Mouse (Mus musculus) MEL (cell line): ENCODE measurements at regions not wholly inside any gene's neighbourhood (a gene's known extent, or its start where the extent isn't known, plus 50 kb on each side); places are given as distances from the start of the nearest gene placed in this dataset.

Experiments used
- DNase-seq: peaks from one replicate; pipeline ENCODE4 v3.0.0; 2011; ENCODE audit warnings: low read depth, low spot score
- H3K27ac ChIP-seq: 2 replicates; pipeline ENCODE4 v1.5.1; 2012; ENCODE audit warnings: low read depth, mild to moderate bottlenecking, control low read depth, low read length, moderate library complexity; ENCODE audit not compliant: control insufficient read depth
- H3K27me3 ChIP-seq, 2 experiments: fragments of 150-350 bp in 1 of 2; sonication (generic) in 1 of 2; 2 replicates each; pipeline ENCODE4 v1.6.1; 2012; ENCODE audit warnings: low read length in 2 of 2, mild to moderate bottlenecking in 2 of 2, improper control_type of control experiment in 1 of 2, moderate library complexity in 1 of 2; ENCODE audit not compliant: insufficient read depth in 2 of 2, control insufficient read depth in 1 of 2
- H3K36me3 ChIP-seq, 2 experiments: 2 replicates each; pipeline ENCODE4 v1.6.1; 2012 to 2014; ENCODE audit warnings: low read length in 2 of 2, improper control_type of control experiment in 1 of 2, inconsistent platforms in 1 of 2, mild to moderate bottlenecking in 1 of 2; ENCODE audit not compliant: insufficient read depth in 2 of 2, control insufficient read depth in 1 of 2
- H3K4me1 ChIP-seq, 2 experiments: fragments of 150-350 bp in 1 of 2; sonication (generic) in 1 of 2; 2 replicates each; pipeline ENCODE4 v1.6.1; 2012; ENCODE audit warnings: low read length in 2 of 2, improper control_type of control experiment in 1 of 2, mild to moderate bottlenecking in 1 of 2; ENCODE audit not compliant: insufficient read depth in 2 of 2, control insufficient read depth in 1 of 2
- H3K4me3 ChIP-seq, 2 experiments: fragments of 150-350 bp in 1 of 2; sonication (generic) in 1 of 2; 2 replicates each; pipeline ENCODE4 v1.5.1; 2012; ENCODE audit warnings: low read depth in 2 of 2, low read length in 2 of 2, mild to moderate bottlenecking in 2 of 2, moderate library complexity in 2 of 2, control low read depth in 1 of 2, improper control_type of control experiment in 1 of 2; ENCODE audit not compliant: control insufficient read depth in 1 of 2, insufficient read depth in 1 of 2
- H3K79me2 ChIP-seq: 2 replicates; pipeline ENCODE4 v1.6.1; 2012; ENCODE audit warnings: mild to moderate bottlenecking, low read length, moderate library complexity; ENCODE audit not compliant: control insufficient read depth, poor library complexity, insufficient read depth
- H3K9ac ChIP-seq: 2 replicates; pipeline ENCODE4 v1.6.1; 2012; ENCODE audit warnings: low read depth, mild to moderate bottlenecking, control low read depth, low read length, moderate library complexity; ENCODE audit not compliant: control insufficient read depth, poor library complexity, severe bottlenecking
- H3K9me3 ChIP-seq: fragments of 150-350 bp; sonication (generic); replicated peaks from 2 replicates; pipeline ENCODE4 v1.6.1; 2012; ENCODE audit warnings: mild to moderate bottlenecking, low read length, improper control_type of control experiment, moderate library complexity; ENCODE audit not compliant: insufficient read depth
- CTCF ChIP-seq, 3 experiments: IDR thresholded peaks in 2 of 3; conservative IDR thresholded peaks in 1 of 3; 2 replicates each; pipeline ENCODE4 v1.5.1; 2011 to 2012; ENCODE audit warnings: low read length in 3 of 3, low read depth in 2 of 3, mild to moderate bottlenecking in 2 of 3, improper control_type of control experiment in 1 of 3, inconsistent platforms in 1 of 3, mixed read lengths in 1 of 3, moderate library complexity in 1 of 3; ENCODE audit not compliant: control insufficient read depth in 1 of 3, insufficient read depth in 1 of 3, poor library complexity in 1 of 3, severe bottlenecking in 1 of 3
- ELF1 ChIP-seq: IDR thresholded peaks from 2 replicates; pipeline ENCODE4 v1.6.1; 2014; ENCODE audit warnings: low read depth, mild to moderate bottlenecking, inconsistent platforms, low read length, improper control_type of control experiment, moderate library complexity
- GABPA ChIP-seq: IDR thresholded peaks from 2 replicates; pipeline ENCODE4 v1.6.1; 2012; ENCODE audit warnings: low read depth, mild to moderate bottlenecking, inconsistent platforms, low read length, improper control_type of control experiment, moderate library complexity
- GATA1 ChIP-seq: IDR thresholded peaks from 2 replicates; pipeline ENCODE4 v1.6.1; 2011; ENCODE audit warnings: low read depth, low read length, improper control_type of control experiment
- HCFC1 ChIP-seq: IDR thresholded peaks from 2 replicates; pipeline ENCODE4 v1.6.1; 2012; ENCODE audit warnings: low read depth, mild to moderate bottlenecking, inconsistent platforms, low read length, improper control_type of control experiment, moderate library complexity
- JUND ChIP-seq: IDR thresholded peaks from 2 replicates; pipeline ENCODE4 v1.6.1; 2011; ENCODE audit warnings: low read depth, mild to moderate bottlenecking, improper control_type of control experiment, low read length
- KAT2A ChIP-seq: conservative IDR thresholded peaks from 2 replicates; pipeline ENCODE4 v1.6.1; 2012; ENCODE audit warnings: low read depth, low read length, improper control_type of control experiment, inconsistent platforms
- MAFK ChIP-seq: IDR thresholded peaks from 2 replicates; pipeline ENCODE4 v1.6.1; 2011; ENCODE audit warnings: low read depth, mild to moderate bottlenecking, low read length, improper control_type of control experiment, borderline replicate concordance
- MAX ChIP-seq: IDR thresholded peaks from 2 replicates; pipeline ENCODE4 v1.6.1; 2011; ENCODE audit warnings: low read length, improper control_type of control experiment
- MEF2A ChIP-seq: IDR thresholded peaks from 2 replicates; pipeline ENCODE4 v1.6.1; 2014; ENCODE audit warnings: low read depth, mild to moderate bottlenecking, inconsistent platforms, low read length, improper control_type of control experiment; ENCODE audit not compliant: poor library complexity, insufficient replicate concordance, severe bottlenecking; ENCODE audit errors: extremely low read depth
- MYB ChIP-seq: IDR thresholded peaks from 2 replicates; pipeline ENCODE4 v1.6.1; 2011; ENCODE audit warnings: mild to moderate bottlenecking, low read depth, low read length, improper control_type of control experiment
- NELFE ChIP-seq: IDR thresholded peaks from 2 replicates; pipeline ENCODE4 v1.6.1; 2011; ENCODE audit warnings: low read depth, low read length, improper control_type of control experiment
- POLR2A ChIP-seq, 2 experiments: IDR thresholded peaks; 2 replicates each; pipeline ENCODE4 v1.6.1; 2011 to 2012; ENCODE audit warnings: low read length in 2 of 2, mild to moderate bottlenecking in 2 of 2, control low read depth in 1 of 2, improper control_type of control experiment in 1 of 2, low read depth in 1 of 2, moderate library complexity in 1 of 2; ENCODE audit not compliant: control insufficient read depth in 1 of 2, insufficient read depth in 1 of 2, poor library complexity in 1 of 2
- POLR2AphosphoS5 ChIP-seq: IDR thresholded peaks from 2 replicates; pipeline ENCODE4 v1.6.1; 2012; ENCODE audit warnings: low read depth, borderline replicate concordance, mild to moderate bottlenecking, inconsistent platforms, low read length, moderate library complexity, mixed read lengths
- RAD21 ChIP-seq: IDR thresholded peaks from 2 replicates; pipeline ENCODE4 v1.6.1; 2011; ENCODE audit warnings: mild to moderate bottlenecking, low read depth, low read length, improper control_type of control experiment
- SIN3A ChIP-seq: IDR thresholded peaks from 2 replicates; pipeline ENCODE4 v1.6.1; 2012; ENCODE audit warnings: low read length, improper control_type of control experiment, inconsistent platforms
- TAL1 ChIP-seq: IDR thresholded peaks from 2 replicates; pipeline ENCODE4 v1.6.1; 2012; ENCODE audit warnings: mild to moderate bottlenecking, inconsistent platforms, low read length, moderate library complexity, mixed read lengths
- TBP ChIP-seq: IDR thresholded peaks from 2 replicates; pipeline ENCODE4 v1.8.0; 2011; ENCODE audit warnings: low read depth, low read length, improper control_type of control experiment
- UBTF ChIP-seq: IDR thresholded peaks from 2 replicates; pipeline ENCODE4 v1.6.1; 2012; ENCODE audit warnings: low read depth, mild to moderate bottlenecking, inconsistent platforms, low read length, improper control_type of control experiment, moderate library complexity, borderline replicate concordance; ENCODE audit not compliant: insufficient read depth
- USF1 ChIP-seq: IDR thresholded peaks from 2 replicates; pipeline ENCODE4 v1.6.1; 2014; ENCODE audit warnings: low read depth, mild to moderate bottlenecking, inconsistent platforms, low read length, improper control_type of control experiment, moderate library complexity
- ZC3H11A ChIP-seq: IDR thresholded peaks from 2 replicates; pipeline ENCODE4 v1.6.1; 2012; ENCODE audit warnings: low read depth, mild to moderate bottlenecking, inconsistent platforms, low read length, improper control_type of control experiment
- ZKSCAN1 ChIP-seq: IDR thresholded peaks from 2 replicates; pipeline ENCODE4 v1.6.1; 2012; ENCODE audit warnings: low read depth, mild to moderate bottlenecking, inconsistent platforms, low read length, improper control_type of control experiment, moderate library complexity
- ZMIZ1 ChIP-seq: IDR thresholded peaks from 2 replicates; pipeline ENCODE4 v1.6.1; 2012; ENCODE audit warnings: low read depth, mild to moderate bottlenecking, inconsistent platforms, low read length, improper control_type of control experiment, moderate library complexity

DNA sequence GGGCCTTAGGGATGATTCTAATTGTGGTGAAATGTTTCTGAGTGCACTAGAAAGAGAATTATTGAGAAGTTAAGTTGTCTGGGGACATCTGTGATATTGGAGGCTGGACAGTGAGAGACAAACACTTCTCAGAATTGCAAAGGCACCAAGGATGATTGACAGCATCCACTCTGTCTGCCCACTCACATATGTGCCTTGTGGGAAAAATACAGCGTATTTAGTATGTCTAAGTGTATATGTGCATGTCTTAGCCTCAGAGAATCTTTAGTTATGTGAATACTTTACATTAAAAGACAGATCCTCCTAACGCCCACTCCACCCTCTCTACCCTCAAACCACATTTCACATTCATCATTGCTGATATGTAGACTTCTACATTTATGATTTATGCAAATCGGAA is 776.0 kb upstream of the Klhl29 start:
- Histone ChIP-seq H3K36me3 (no peaks in the 10 kb centered on the region), H3K27ac (no peak overlapping the region), H3K27me3 (no peaks in the 10 kb centered on the region), H3K4me3 (no peak overlapping the region), H3K9me3 (no peaks in the 10 kb centered on the region), H3K4me1 (no peaks in the 10 kb centered on the region)
- TF ChIP-seq POLR2A (IDR thresholded peaks at IDR 0.05; ENCODE audit: control insufficient read depth in 1 of 2, insufficient read depth in 1 of 2, low read depth in 1 of 2, low read length in 2 of 2, poor library complexity in 1 of 2) (no peak), TBP (no peak), ZMIZ1 (no peak), SIN3A (no peak), ZC3H11A (no peak), UBTF (no peak), ELF1 (no peak), MAX (no peak), GABPA (no peak), GATA1 (no peak), MAFK (no peak)
- TF ChIP-seq, all 39 proteins: peak for 0
- H3K9ac ChIP-seq: no peak overlapping the region
- H3K79me2 ChIP-seq: no peaks in the 10 kb centered on the region
- DNase-seq: no peak

DNA sequence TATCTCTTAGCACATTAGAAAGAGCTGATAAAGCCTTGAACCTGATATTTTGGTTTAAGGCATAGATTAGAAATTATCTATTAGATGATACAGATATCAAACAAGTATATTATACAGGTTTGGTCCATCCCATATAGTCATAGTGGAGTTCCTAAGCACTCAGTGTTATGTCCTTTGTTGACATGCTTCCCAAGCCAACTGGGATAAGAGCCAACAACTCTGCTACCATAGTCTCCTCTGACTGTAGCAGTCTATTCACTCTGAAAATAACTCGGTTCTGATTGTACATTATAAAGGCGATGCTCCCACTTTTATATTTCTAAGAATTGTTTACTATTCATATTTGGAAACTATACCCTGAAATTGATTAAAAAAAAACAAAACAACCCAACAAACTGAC is 757.0 kb upstream of the Klhl29 start:
- no peak for DNase-seq
- Histone ChIP-seq H3K4me3 (no peak overlapping the region), H3K4me1 (no peaks in the 10 kb centered on the region), H3K9me3 (no peaks in the 10 kb centered on the region), H3K36me3 (no peaks in the 10 kb centered on the region), H3K9ac (no peak overlapping the region), H3K79me2 (no peaks in the 10 kb centered on the region), H3K27ac (no peak overlapping the region), H3K27me3 (no peaks in the 10 kb centered on the region)
- TF ChIP-seq MAFK (no peak), RAD21 (no peak), TBP (no peak), SIN3A (no peak), POLR2AphosphoS5 (no peak), MEF2A (no peak), NELFE (no peak), USF1 (no peak), ZKSCAN1 (no peak), JUND (no peak), MAX (no peak), MYB (no peak), GABPA (no peak), CTCF (IDR thresholded peaks at IDR 0.05 in 2 of 3, conservative IDR thresholded peaks at IDR 0.05 in 1 of 3; ENCODE audit: control insufficient read depth in 1 of 3, insufficient read depth in 1 of 3, low read depth in 2 of 3, low read length in 3 of 3, poor library complexity in 1 of 3, severe bottlenecking in 1 of 3) (no peak), KAT2A (no peak), TAL1 (no peak), POLR2A (IDR thresholded peaks at IDR 0.05; ENCODE audit: control insufficient read depth in 1 of 2, insufficient read depth in 1 of 2, low read depth in 1 of 2, low read length in 2 of 2, poor library complexity in 1 of 2) (no peak), HCFC1 (no peak)
